Mouse (Mus musculus) CD8-positive naive resting alpha-beta T cell, adult 57 days (primary cell): ENCODE results near the gene Ccdc105. TPM values are rescaled to one million over a fixed set of nuclear protein-coding genes. Genes with fewer than 3 reads are reported as not detected.

Experiments used
- total RNA-seq: library from RNA; stranded (reverse); gene quantifications from one replicate; pipeline ENCODE4 v1.2.4, GENCODE M21; 2023

Ccdc105 gene
- not detected for total RNA-seq

GRCm38 (mm10) chr10:78752452-78753191 lies at the start of gene Ccdc105:
Ccdc105 (minus strand) TSS chr10:78753065.

GRCm38 (mm10) chr10:78779981-78780651 lies 27.3 kb upstream of the Ccdc105 start, which contains the start of gene Slc1a6:
Slc1a6 (plus strand) TSS chr10:78780496.

GRCm38 (mm10) chr10:78718056-78718455 lies 34.8 kb downstream of the Ccdc105 start, which contains the start of gene Casp14:
Casp14 (minus strand) TSS chr10:78718294.

Other genes with a start within 250 kb of the Ccdc105 start
- gene Olfr1358, start 235.6 kb downstream of the Ccdc105 start, total RNA-seq = not detected
- gene Ilvbl, start 178.7 kb downstream of the Ccdc105 start, total RNA-seq = 85.4 TPM
- gene Syde1, start 161.1 kb downstream of the Ccdc105 start, total RNA-seq = 6.4 TPM
- gene Olfr1357, start 135.0 kb downstream of the Ccdc105 start, total RNA-seq = not detected
- gene Casp14, start 34.8 kb downstream of the Ccdc105 start, total RNA-seq = not detected
- not detected for gene Slc1a6, start 27.4 kb upstream of the Ccdc105 start, total RNA-seq
- not detected for gene Olfr1356, start 99.1 kb upstream of the Ccdc105 start, total RNA-seq
- gene Olfr1355, start 122.5 kb upstream of the Ccdc105 start, total RNA-seq = not detected
- not detected for gene Olfr1354, start 160.1 kb upstream of the Ccdc105 start, total RNA-seq
- gene Olfr8, start 197.6 kb upstream of the Ccdc105 start, total RNA-seq = not detected
- not detected for gene Olfr1353, start 210.2 kb upstream of the Ccdc105 start, total RNA-seq
- not detected for gene Olfr1352, start 228.0 kb upstream of the Ccdc105 start, total RNA-seq